Mouse (Mus musculus) adipose tissue, adult 10 weeks (tissue): ENCODE results near the gene Olfr1020. TPM values are rescaled to one million over a fixed set of nuclear protein-coding genes. Genes with fewer than 3 reads are reported as not detected.

ENCODE experiments used
- polyA plus RNA-seq: library from polyadenylated mRNA; stranded (reverse); fragments of 350-450 nt; fragmentation: Illumina TruSeq; extraction: RNeasy Lipid Tissue Mini Kit (QIAGEN cat#74804); gene quantifications from one replicate; pipeline ENCODE4 v1.2.3, GENCODE M21; 2014; ENCODE audit warnings: low read depth, low replicate concordance

Gene Olfr1020
- not detected for polyA plus RNA-seq

DNA sequence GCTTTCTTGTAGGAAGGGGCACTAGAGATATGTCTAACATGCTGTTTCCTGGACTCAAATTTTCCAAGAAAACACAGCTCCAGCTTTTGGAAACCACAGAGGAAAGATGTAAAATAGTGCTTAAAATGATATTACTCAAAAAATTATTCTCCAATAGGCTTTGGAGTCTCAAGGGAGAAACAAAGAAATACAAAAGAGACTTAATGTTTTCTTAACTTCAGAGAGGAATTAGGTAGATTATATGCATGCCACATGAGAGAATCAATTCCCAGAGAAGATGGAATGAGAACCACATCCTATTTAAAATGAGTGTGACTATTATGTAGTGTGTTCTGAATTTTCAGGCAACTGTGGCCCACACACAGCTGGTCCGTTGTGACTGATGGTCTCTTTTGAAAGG, at the start of gene Olfr1020:
Gene Olfr1020 (plus strand): TSS at position 301 of the 400 bp plus-strand sequence.

DNA sequence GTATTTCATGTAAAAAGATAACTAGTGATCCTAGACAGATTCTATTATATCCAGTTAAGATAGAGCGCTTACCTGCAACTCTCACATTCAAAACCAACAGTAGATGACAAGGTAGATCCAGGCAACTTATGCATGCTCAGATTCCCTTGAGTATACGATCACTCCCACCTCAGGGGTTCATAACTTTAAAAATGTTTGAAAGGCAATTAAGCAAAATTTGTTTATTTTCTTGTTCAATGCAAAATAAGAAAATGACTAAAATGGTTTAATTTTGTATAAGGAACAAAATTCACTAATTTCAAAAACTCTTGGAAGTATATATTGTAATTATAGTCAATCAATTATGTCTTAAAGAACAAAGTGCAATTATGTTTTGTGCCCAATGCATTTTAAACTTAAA, 44.4 kb upstream of the Olfr1020 start, which contains the start of gene Olfr1016:
Gene Olfr1016 (minus strand): TSS at position 101 of the 400 bp plus-strand sequence.

DNA sequence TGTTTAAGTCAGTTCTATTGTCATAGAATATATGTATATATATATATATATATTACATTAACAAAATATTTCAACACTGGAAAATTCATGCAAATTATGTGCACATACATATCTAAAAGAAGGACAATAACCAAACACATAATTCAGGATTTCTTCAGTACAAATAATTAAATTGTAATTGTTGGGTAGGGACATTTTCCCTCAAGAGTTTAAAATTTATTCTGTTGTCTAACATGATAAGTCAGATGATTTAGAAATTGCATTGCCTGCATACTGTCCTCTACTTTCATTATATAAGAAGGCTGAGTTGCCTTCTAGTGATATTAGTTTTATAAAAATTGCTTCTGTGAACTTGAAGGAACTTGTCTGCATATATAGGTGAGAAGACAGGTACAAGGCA, 28.7 kb upstream of the Olfr1020 start, which contains the start of gene Olfr1018:
Gene Olfr1018 (plus strand): TSS at position 301 of the 400 bp plus-strand sequence.

DNA sequence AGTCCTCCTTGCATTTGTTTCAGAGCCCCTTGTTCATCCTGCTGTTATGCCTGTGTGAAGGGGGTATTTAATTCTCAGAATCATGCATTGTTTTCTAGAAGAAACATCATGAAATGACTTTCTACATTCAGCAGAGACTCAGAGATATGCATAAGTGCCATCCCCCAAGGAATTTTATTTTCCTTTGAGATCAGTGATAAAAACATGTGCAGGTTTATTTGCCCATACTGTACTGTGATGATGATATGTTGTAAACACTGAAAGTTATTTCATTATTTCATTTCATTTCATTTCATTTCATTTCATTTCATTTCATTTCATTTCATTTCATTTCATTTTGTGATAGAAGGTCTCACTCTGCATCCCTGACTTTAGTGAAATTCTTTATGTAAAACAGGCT, 1.4 kb upstream of the Olfr1020 start, which contains the start of gene Olfr1019:
Gene Olfr1019 (minus strand): TSS at position 101 of the 400 bp plus-strand sequence.

DNA sequence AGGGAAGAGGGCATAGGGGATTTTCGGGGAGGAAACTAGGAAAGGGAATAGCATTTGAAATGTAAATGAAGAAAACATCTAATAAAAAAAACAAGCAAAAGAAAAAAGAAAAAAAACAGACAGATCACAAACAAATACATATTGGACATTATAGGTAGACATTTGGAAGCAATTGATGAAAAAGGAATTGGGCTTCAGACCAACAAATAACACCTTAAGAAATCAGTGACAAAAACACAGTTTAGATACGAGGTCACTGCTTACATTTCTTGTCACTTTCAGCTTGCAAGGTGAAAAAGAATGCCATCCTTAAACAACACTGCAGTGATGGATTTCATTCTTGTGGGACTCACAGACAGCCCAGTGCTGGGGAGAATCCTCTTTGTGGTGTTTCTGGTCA, 21.5 kb downstream of the Olfr1020 start, which contains the start of gene Olfr1022:
Gene Olfr1022 (plus strand): TSS at position 301 of the 400 bp plus-strand sequence.

DNA sequence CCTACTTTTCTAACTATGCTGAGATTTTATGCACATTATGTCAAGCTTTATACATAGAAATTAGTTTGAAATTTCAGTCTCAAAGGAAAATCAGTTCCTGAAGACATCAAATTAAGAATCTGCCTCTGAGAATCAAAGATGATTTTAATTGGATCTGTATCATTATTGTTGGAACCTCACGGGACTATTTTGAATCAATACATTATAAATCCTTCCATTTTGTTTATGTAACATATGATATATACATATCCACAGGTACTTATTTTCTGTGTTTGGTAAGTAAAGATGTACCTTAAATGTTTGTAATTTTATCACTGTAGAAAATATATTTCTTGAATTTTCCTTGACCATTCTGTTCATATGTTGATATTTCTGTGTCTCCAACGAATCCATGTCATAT, 38.5 kb downstream of the Olfr1020 start, which contains the start of gene Olfr1023:
Gene Olfr1023 (plus strand): TSS at position 301 of the 400 bp plus-strand sequence.

Other genes starting within 250 kb of the Olfr1020 start
- gene Olfr1000, start 235.1 kb upstream of the Olfr1020 start, polyA plus RNA-seq, result not detected
- not detected for gene Olfr1002, start 196.3 kb upstream of the Olfr1020 start, polyA plus RNA-seq
- not detected for gene Olfr154, start 182.6 kb upstream of the Olfr1020 start, polyA plus RNA-seq
- not detected for gene Olfr1006, start 168.3 kb upstream of the Olfr1020 start, polyA plus RNA-seq
- gene Olfr1008, start 157.6 kb upstream of the Olfr1020 start, polyA plus RNA-seq, result not detected
- gene Olfr1009, start 131.6 kb upstream of the Olfr1020 start, polyA plus RNA-seq, result not detected
- gene Olfr1012, start 84.3 kb upstream of the Olfr1020 start, polyA plus RNA-seq, result not detected
- gene Olfr1013, start 79.9 kb upstream of the Olfr1020 start, polyA plus RNA-seq, result not detected
- not detected for gene Olfr1014, start 74.3 kb upstream of the Olfr1020 start, polyA plus RNA-seq
- gene Olfr1015, start 65.0 kb upstream of the Olfr1020 start, polyA plus RNA-seq, result not detected
- not detected for gene Olfr1016, start 44.5 kb upstream of the Olfr1020 start, polyA plus RNA-seq
- gene Olfr1018, start 28.6 kb upstream of the Olfr1020 start, polyA plus RNA-seq, result not detected
- not detected for gene Olfr1019, start 1.5 kb upstream of the Olfr1020 start, polyA plus RNA-seq
- gene Olfr1022, start 21.6 kb downstream of the Olfr1020 start, polyA plus RNA-seq, result not detected
- not detected for gene Olfr1023, start 38.6 kb downstream of the Olfr1020 start, polyA plus RNA-seq
- not detected for gene Olfr1024, start 58.0 kb downstream of the Olfr1020 start, polyA plus RNA-seq
- gene Olfr1025-ps1, start 68.2 kb downstream of the Olfr1020 start, polyA plus RNA-seq, result not detected
- gene Olfr1026, start 74.5 kb downstream of the Olfr1020 start, polyA plus RNA-seq, result not detected
- gene Olfr1028, start 103.4 kb downstream of the Olfr1020 start, polyA plus RNA-seq, result not detected
- gene Olfr1029, start 126.9 kb downstream of the Olfr1020 start, polyA plus RNA-seq, result not detected
- gene Olfr1030, start 132.2 kb downstream of the Olfr1020 start, polyA plus RNA-seq, result not detected
- gene Olfr1031, start 143.3 kb downstream of the Olfr1020 start, polyA plus RNA-seq, result not detected
- not detected for gene Olfr1032, start 158.5 kb downstream of the Olfr1020 start, polyA plus RNA-seq
- gene Olfr1033, start 173.6 kb downstream of the Olfr1020 start, polyA plus RNA-seq, result 8.5 TPM
- 0.53 TPM for gene Olfr1034, start 198.8 kb downstream of the Olfr1020 start, polyA plus RNA-seq
- not detected for gene Olfr1036, start 227.0 kb downstream of the Olfr1020 start, polyA plus RNA-seq
- not detected for gene Olfr1037, start 240.4 kb downstream of the Olfr1020 start, polyA plus RNA-seq